Mouse (Mus musculus): ENCODE measurements around the gene Lrrc41. TPM values are rescaled to one million over a fixed set of nuclear protein-coding genes. Genes with fewer than 3 reads are reported as not detected.
A peak's percentile ranks its signal among the peaks of the same experiment; 100 is the strongest.

Gene Lrrc41
- total and polyA plus RNA-seq, 3 experiments = 22.0 to 27.1 (median 24.9) TPM

GRCm38 (mm10) chr4:116143891-116144717 lies 69.0 kb downstream of the Lrrc41 start:
- DNase-seq = peak; percentile 80 to 87
- H3K27me3 ChIP-seq (ENCODE audit: control insufficient read depth, insufficient read depth, low read length) = no peaks in the 10 kb centered on the region
- intact Hi-C loops (cut with DNase I) = no loop called here
- WGBS = 2% methylated on average over 42 of the region's 47 CpGs
- no peaks in the 10 kb centered on the region for H3K79me2 ChIP-seq (replicated peaks; ENCODE audit: control insufficient read depth, insufficient read depth, low read length)
- peak overlapping the region; percentile 83 for H3K4me3 ChIP-seq
- H3K27ac ChIP-seq = peak overlapping the region; percentile 76
- TF ChIP-seq POLR2A (IDR thresholded peaks at IDR 0.05; ENCODE audit: insufficient read depth, low read depth, low read length) (0 out of 2 replicates have a peak, but pooled peaks have one; percentile 8), EP300 (IDR thresholded peaks at IDR 0.05; ENCODE audit: insufficient read depth, low read depth, low read length) (no peak)
- H3K4me1 ChIP-seq (ENCODE audit: control insufficient read depth, insufficient read depth, low read length) = peaks cover 5% of the 10 kb centered on the region
- peak overlapping the region; percentile 92 for H3K9ac ChIP-seq (ENCODE audit: low read depth, low read length)
- H3K36me3 ChIP-seq (ENCODE audit: control insufficient read depth, insufficient read depth, low read length) = no peaks in the 10 kb centered on the region

Other genes starting within 250 kb of the Lrrc41 start
- gene Mob3c, start 247.2 kb upstream of the Lrrc41 start, total RNA-seq (2021) = 1 to 10 TPM; 3.2 to 4.3 TPM
- 7.4 and 9.3 TPM in 2 replicates for gene Mob3c, start 247.2 kb upstream of the Lrrc41 start, polyA plus RNA-seq (2012; rRNA removed)
- gene Mknk1, start 236.1 kb upstream of the Lrrc41 start, total RNA-seq (2021) = 10 to 100 TPM; 18.3 to 20.6 TPM
- 32.1 and 42.1 TPM in 2 replicates for gene Mknk1, start 236.1 kb upstream of the Lrrc41 start, polyA plus RNA-seq (2012; rRNA removed)
- gene Kncn, start 190.9 kb upstream of the Lrrc41 start, total RNA-seq (2021) = not detected
- 0.18 TPM in 1 of 2 replicates, not detected in the other for gene Kncn, start 190.9 kb upstream of the Lrrc41 start, polyA plus RNA-seq (2012; rRNA removed)
- gene 6430628N08Rik, start 184.6 kb upstream of the Lrrc41 start, total RNA-seq (2021) = not detected
- gene 6430628N08Rik, start 184.6 kb upstream of the Lrrc41 start, polyA plus RNA-seq (2012; rRNA removed) = not detected in 2 replicates
- not detected for gene Dmbx1, start 135.3 kb upstream of the Lrrc41 start, total RNA-seq (2021)
- gene Dmbx1, start 135.3 kb upstream of the Lrrc41 start, polyA plus RNA-seq (2012; rRNA removed) = not detected in 2 replicates
- gene Faah, start 57.3 kb upstream of the Lrrc41 start, total RNA-seq (2021) = under 1 TPM; 0.14 to 0.23 TPM
- gene Faah, start 57.3 kb upstream of the Lrrc41 start, polyA plus RNA-seq (2012; rRNA removed) = 0.53 and 1.4 TPM in 2 replicates
- gene Nsun4, start 21.4 kb upstream of the Lrrc41 start, total RNA-seq (2021) = 10 to 100 TPM; 24.3 to 28.4 TPM
- 24.9 and 37.0 TPM in 2 replicates for gene Nsun4, start 21.4 kb upstream of the Lrrc41 start, polyA plus RNA-seq (2012; rRNA removed)
- gene Uqcrh, start 198 bp upstream of the Lrrc41 start, total RNA-seq (2021) = 1,000 to 10,000 TPM; 1,648 to 1,969 TPM
- gene Uqcrh, start 198 bp upstream of the Lrrc41 start, polyA plus RNA-seq (2012; rRNA removed) = 736 and 1,429 TPM in 2 replicates
- gene Rad54l, start 48.4 kb downstream of the Lrrc41 start, total RNA-seq (2021) = under 1 TPM; 0.21 to 0.43 TPM
- gene Rad54l, start 48.4 kb downstream of the Lrrc41 start, polyA plus RNA-seq (2012; rRNA removed) = 0.18 and 0.26 TPM in 2 replicates
- 10 to 100 TPM; 52.7 to 59.5 TPM for gene Pomgnt1, start 48.6 kb downstream of the Lrrc41 start, total RNA-seq (2021)
- gene Pomgnt1, start 48.6 kb downstream of the Lrrc41 start, polyA plus RNA-seq (2012; rRNA removed) = 44.4 and 65.2 TPM in 2 replicates
- 1 to 10 TPM; 4.5 to 5.4 TPM for gene Lurap1, start 76.1 kb downstream of the Lrrc41 start, total RNA-seq (2021)
- gene Lurap1, start 76.1 kb downstream of the Lrrc41 start, polyA plus RNA-seq (2012; rRNA removed) = 2.0 and 2.9 TPM in 2 replicates
- not detected for gene Tspan1, start 92.3 kb downstream of the Lrrc41 start, total RNA-seq (2021)
- gene Tspan1, start 92.3 kb downstream of the Lrrc41 start, polyA plus RNA-seq (2012; rRNA removed) = 4.9 TPM in 1 of 2 replicates, not detected in the other
- gene 1700042G07Rik, start 98.1 kb downstream of the Lrrc41 start, total RNA-seq (2021) = not detected
- gene 1700042G07Rik, start 98.1 kb downstream of the Lrrc41 start, polyA plus RNA-seq (2012; rRNA removed) = 0.45 TPM in 1 of 2 replicates, not detected in the other
- gene Gm49337, start 98.1 kb downstream of the Lrrc41 start, total RNA-seq (2021) = under 1 TPM; 0.16 to 0.37 TPM
- not detected in 2 replicates for gene Gm49337, start 98.1 kb downstream of the Lrrc41 start, polyA plus RNA-seq (2012; rRNA removed)
- gene Pik3r3, start 146.3 kb downstream of the Lrrc41 start, total RNA-seq (2021) = 10 to 100 TPM; 10.1 to 11.6 TPM
- 9.3 and 15.3 TPM in 2 replicates for gene Pik3r3, start 146.3 kb downstream of the Lrrc41 start, polyA plus RNA-seq (2012; rRNA removed)